Mouse (Mus musculus) c-Kit-negative CD71-positive TER-119-positive erythroid progenitor cells, embryonic 14.5 days (primary cell): ENCODE data around the gene B9d2.

Source experiments
- DNase-seq: peaks from one replicate; pipeline ENCODE4 v3.0.0-alpha.2; 2013; ENCODE audit warnings: low read depth, low spot score

Gene B9d2

GRCm38 (mm10) chr7:25729862-25730261 lies 49.3 kb downstream of the B9d2 start:
- no peak for DNase-seq

- no peak for DNase-seq
These were observed 50.9 kb downstream of the B9d2 start for GRCm38 (mm10) chr7:25731294-25732055.

DNA sequence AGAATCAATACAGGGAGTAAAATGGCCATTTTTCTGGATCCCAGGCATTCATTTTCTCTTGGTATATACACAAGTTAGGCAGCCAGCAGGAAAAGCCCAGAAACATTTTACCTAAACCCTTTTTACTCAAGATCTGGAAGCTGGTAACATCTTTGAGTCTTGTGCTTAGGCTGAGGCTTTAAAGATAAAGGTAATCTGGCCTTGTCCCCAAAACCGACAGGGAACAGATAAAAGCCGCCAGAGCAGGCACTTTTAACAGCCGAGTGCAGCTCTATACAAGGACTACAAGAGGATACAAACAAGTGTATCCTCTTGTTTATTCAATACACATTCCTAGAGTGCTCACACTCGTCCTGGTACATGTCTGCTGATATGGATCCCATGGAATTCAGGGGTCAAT lies 54.4 kb downstream of the B9d2 start:
- DNase-seq, result no peak
